Mouse (Mus musculus) CH12.LX (cell line): ENCODE results near the gene Fgfr2. TPM values are rescaled to one million over a fixed set of nuclear protein-coding genes. Genes with fewer than 3 reads are reported as not detected.
A peak's percentile ranks its signal among the peaks of the same experiment; 100 is the strongest.

Experiments
- DNase-seq: peaks from one replicate; pipeline ENCODE4 v3.0.0-alpha.2; 2013; ENCODE audit errors: extremely low read depth
- H3K27ac ChIP-seq: 2 replicates; pipeline ENCODE4 v1.5.1; 2012; ENCODE audit warnings: low read depth, mild to moderate bottlenecking, control low read depth, moderate library complexity; ENCODE audit not compliant: insufficient read depth
- H3K27me3 ChIP-seq: replicated peaks from 2 replicates; pipeline ENCODE3; 2012; ENCODE audit warnings: inconsistent platforms
- H3K36me3 ChIP-seq, 2 experiments: replicated peaks in 1 of 2; 2 replicates each; pipeline versions ENCODE3 to v1.6.1; 2012; ENCODE audit warnings: inconsistent platforms in 1 of 2, low read length in 1 of 2, mild to moderate bottlenecking in 1 of 2, mixed read lengths in 1 of 2, moderate library complexity in 1 of 2; ENCODE audit not compliant: control insufficient read depth in 1 of 2, insufficient read depth in 1 of 2
- H3K4me1 ChIP-seq, 2 experiments: 2 replicates each; pipeline ENCODE4 v1.6.1; 2012; ENCODE audit warnings: inconsistent platforms in 1 of 2, moderate library complexity in 1 of 2; ENCODE audit not compliant: insufficient read depth in 2 of 2, control insufficient read depth in 1 of 2
- H3K4me2 ChIP-seq: 2 replicates; pipeline ENCODE4 v1.6.1; 2012; ENCODE audit warnings: low read depth, mild to moderate bottlenecking, control low read depth; ENCODE audit not compliant: poor library complexity, insufficient read depth, severe bottlenecking
- H3K4me3 ChIP-seq, 3 experiments: fragments of 150-350 bp in 1 of 3; sonication (generic) in 1 of 3; replicated peaks in 1 of 3; 2 replicates each; pipeline versions ENCODE3 to v1.5.1; 2011 to 2012; ENCODE audit warnings: low read depth in 2 of 3, low read length in 2 of 3, mild to moderate bottlenecking in 2 of 3, moderate library complexity in 2 of 3, control low read depth in 1 of 3, improper control_type of control experiment in 1 of 3, inconsistent platforms in 1 of 3, mixed read lengths in 1 of 3; ENCODE audit not compliant: poor library complexity in 1 of 3
- H3K79me2 ChIP-seq: replicated peaks from 2 replicates; pipeline ENCODE4 v1.6.1; 2012; ENCODE audit warnings: mild to moderate bottlenecking, moderate library complexity; ENCODE audit not compliant: control insufficient read depth, poor library complexity, insufficient read depth, severe bottlenecking; ENCODE audit errors: extremely low read depth
- H3K9ac ChIP-seq: 2 replicates; pipeline ENCODE4 v1.6.1; 2012; ENCODE audit warnings: low read depth, mild to moderate bottlenecking, control low read depth, moderate library complexity; ENCODE audit not compliant: insufficient read depth
- H3K9me3 ChIP-seq: replicated peaks from 2 replicates; pipeline ENCODE3; 2012; ENCODE audit warnings: low read length, inconsistent platforms, mixed read lengths
- CHD1 ChIP-seq: IDR thresholded peaks from 2 replicates; pipeline ENCODE4 v1.6.1; 2012; ENCODE audit warnings: low read depth, low read length, improper control_type of control experiment, inconsistent platforms
- CHD2 ChIP-seq: IDR thresholded peaks from 2 replicates; pipeline ENCODE4 v1.6.1; 2011; ENCODE audit warnings: low read length, improper control_type of control experiment
- CTCF ChIP-seq, 2 experiments: IDR thresholded peaks in 1 of 2; conservative IDR thresholded peaks in 1 of 2; 2 replicates each; pipeline ENCODE4 v1.5.1; 2011 to 2012; ENCODE audit warnings: low read depth in 2 of 2, low read length in 2 of 2, improper control_type of control experiment in 1 of 2, inconsistent platforms in 1 of 2, mild to moderate bottlenecking in 1 of 2, moderate library complexity in 1 of 2
- E2F4 ChIP-seq: IDR thresholded peaks from 2 replicates; pipeline ENCODE4 v1.6.1; 2011; ENCODE audit warnings: low read depth, low read length, improper control_type of control experiment; ENCODE audit not compliant: insufficient replicate concordance
- GABPA ChIP-seq: IDR thresholded peaks from 2 replicates; pipeline ENCODE4 v1.6.1; 2012; ENCODE audit warnings: low read depth, low read length, improper control_type of control experiment, inconsistent platforms; ENCODE audit not compliant: insufficient replicate concordance
- HCFC1 ChIP-seq: IDR thresholded peaks from 2 replicates; pipeline ENCODE4 v1.6.1; 2012; ENCODE audit warnings: low read depth, mild to moderate bottlenecking, inconsistent platforms, low read length, improper control_type of control experiment
- IRF4 ChIP-seq: IDR thresholded peaks from 2 replicates; pipeline ENCODE4 v1.6.1; 2014; ENCODE audit warnings: low read depth, mild to moderate bottlenecking, inconsistent platforms, low read length, improper control_type of control experiment
- KAT2A ChIP-seq: IDR thresholded peaks from 2 replicates; pipeline ENCODE4 v1.6.1; 2012; ENCODE audit warnings: low read length, improper control_type of control experiment, inconsistent platforms; ENCODE audit not compliant: insufficient replicate concordance
- MXI1 ChIP-seq: IDR thresholded peaks from 2 replicates; pipeline ENCODE4 v1.6.1; 2011; ENCODE audit warnings: mild to moderate bottlenecking, low read depth, low read length, improper control_type of control experiment
- MYC ChIP-seq: IDR thresholded peaks from 2 replicates; pipeline ENCODE4 v1.6.1; 2011; ENCODE audit warnings: low read depth, mild to moderate bottlenecking, improper control_type of control experiment, low read length
- POLR2A ChIP-seq: IDR thresholded peaks from 2 replicates; pipeline ENCODE4 v1.6.1; 2011; ENCODE audit warnings: low read depth, mild to moderate bottlenecking, improper control_type of control experiment, low read length
- RAD21 ChIP-seq: IDR thresholded peaks from 2 replicates; pipeline ENCODE4 v1.6.1; 2011; ENCODE audit warnings: low read depth, mild to moderate bottlenecking, low read length, improper control_type of control experiment, moderate library complexity
- SMC3 ChIP-seq: IDR thresholded peaks from 2 replicates; pipeline ENCODE4 v1.6.1; 2011; ENCODE audit warnings: low read depth, low read length, improper control_type of control experiment
- USF2 ChIP-seq: conservative IDR thresholded peaks from 2 replicates; pipeline ENCODE4 v1.6.1; 2011; ENCODE audit warnings: low read depth, low read length, improper control_type of control experiment
- ZC3H11A ChIP-seq: IDR thresholded peaks from 2 replicates; pipeline ENCODE4 v1.6.1; 2012; ENCODE audit warnings: low read depth, mild to moderate bottlenecking, inconsistent platforms, low read length, improper control_type of control experiment
- dilution Hi-C: fragments of 300-500 bp; cut with MboI; formaldehyde crosslinking; loops from 2 replicates; pipeline ENCODE4 v1.14.3; 2020; ENCODE audit warnings: low sequenced_read_pairs; ENCODE audit not compliant: extremely low pct_unique_long_range_greater_than_20kb, extremely low pct_ligation_motif_present
- in situ Hi-C: fragments of 300-500 bp; cut with MboI; formaldehyde crosslinking; loops from 3 replicates; pipeline ENCODE4 v1.14.3; 2019; ENCODE audit warnings: low sequenced_read_pairs, low pct_ligation_motif_present, low pct_unique_long_range_greater_than_20kb, mixed read lengths
- polyA plus RNA-seq: library from polyadenylated mRNA; unstranded; fragments of >175 nt; gene quantifications from 2 replicates; pipeline ENCODE4 v1.2.1, GENCODE M21; 2012; ENCODE audit warnings: low read depth; ENCODE audit not compliant: insufficient read length
- total RNA-seq, 2 experiments: library from RNA; depleted of rRNA; stranded (reverse); fragments of 300-350 nt in 1 of 2; fragments of >200 nt in 1 of 2; gene quantifications; 2 replicates each; pipeline ENCODE4 v1.2.3; 2012 to 2014

Fgfr2 gene
- total and polyA plus RNA-seq, 3 experiments: not detected

GRCm38 (mm10) chr7:130267099-130267498 lies 2856.1 kb downstream of the Fgfr2 start:
- Histone ChIP-seq H3K4me2 (no peak overlapping the region), H3K9ac (no peak overlapping the region), H3K4me3 (no peak overlapping the region), H3K27ac (no peak overlapping the region), H3K9me3 (peaks cover 14% of the 10 kb centered on the region), H3K79me2 (no peaks in the 10 kb centered on the region), H3K36me3 (no peaks in the 10 kb centered on the region), H3K4me1 (no peaks in the 10 kb centered on the region), H3K27me3 (peaks cover 53% of the 10 kb centered on the region)
- in situ Hi-C loops: no loop called here
- dilution Hi-C loops: no loop called here
- TF ChIP-seq KAT2A (no peak), SMC3 (0 out of 2 replicates have a peak, but pooled peaks have one; percentile 9), POLR2A (no peak), RAD21 (peak; percentile 9), USF2 (no peak), MYC (no peak), CTCF (conservative IDR thresholded peaks at IDR 0.05 in 1 of 2, IDR thresholded peaks at IDR 0.05 in 1 of 2; ENCODE audit: low read depth in 2 of 2, low read length in 2 of 2) (peak in 1 of 2 experiments; percentile 36; a peak in 2 of 4 replicates)
- DNase-seq: peak; percentile 5

GRCm38 (mm10) chr7:130266166-130266490 lies 2857.0 kb downstream of the Fgfr2 start:
- Histone ChIP-seq H3K79me2 (no peaks in the 10 kb centered on the region), H3K4me1 (no peaks in the 10 kb centered on the region), H3K9me3 (peaks cover 14% of the 10 kb centered on the region), H3K9ac (no peak overlapping the region), H3K27ac (no peak overlapping the region), H3K4me3 (no peak overlapping the region), H3K4me2 (no peak overlapping the region), H3K36me3 (no peaks in the 10 kb centered on the region), H3K27me3 (peaks cover 53% of the 10 kb centered on the region)
- dilution Hi-C loops (no loop called here), in situ Hi-C loops (no loop called here)
- TF ChIP-seq E2F4: no peak
- no peak for TF ChIP-seq ZC3H11A
- no peak for TF ChIP-seq POLR2A
- no peak for TF ChIP-seq IRF4
- no peak for TF ChIP-seq USF2
- no peak for TF ChIP-seq MXI1
- TF ChIP-seq GABPA: no peak
- no peak for DNase-seq

- H3K79me2 ChIP-seq: no peaks in the 10 kb centered on the region
- H3K9ac ChIP-seq: no peak overlapping the region
- dilution Hi-C loops: no loop called here
- in situ Hi-C loops: no loop called here
- DNase-seq: no peak
- no peak overlapping the region for H3K4me2 ChIP-seq
- peaks cover 53% of the 10 kb centered on the region for H3K27me3 ChIP-seq
- peaks cover 14% of the 10 kb centered on the region for H3K9me3 ChIP-seq
- H3K36me3 ChIP-seq: no peaks in the 10 kb centered on the region
- H3K27ac ChIP-seq: no peak overlapping the region
- no peak for TF ChIP-seq ZC3H11A
- TF ChIP-seq CHD2: no peak
- TF ChIP-seq HCFC1: no peak
- TF ChIP-seq CHD1: no peak
- TF ChIP-seq, all 38 proteins: peak for 0
- Histone ChIP-seq H3K4me1 (no peaks in the 10 kb centered on the region), H3K4me3 (no peak overlapping the region)
Observed at GRCm38 (mm10) chr7:130265319-130266165, 2857.6 kb downstream of the Fgfr2 start.
